Mouse (Mus musculus): Measurements from ENCODE around the gene Cyp11a1. TPM values are rescaled to one million over a fixed set of nuclear protein-coding genes. Genes with fewer than 3 reads are reported as not detected.

Cyp11a1 gene
- total and polyA plus RNA-seq, 3 experiments, result not detected

DNA sequence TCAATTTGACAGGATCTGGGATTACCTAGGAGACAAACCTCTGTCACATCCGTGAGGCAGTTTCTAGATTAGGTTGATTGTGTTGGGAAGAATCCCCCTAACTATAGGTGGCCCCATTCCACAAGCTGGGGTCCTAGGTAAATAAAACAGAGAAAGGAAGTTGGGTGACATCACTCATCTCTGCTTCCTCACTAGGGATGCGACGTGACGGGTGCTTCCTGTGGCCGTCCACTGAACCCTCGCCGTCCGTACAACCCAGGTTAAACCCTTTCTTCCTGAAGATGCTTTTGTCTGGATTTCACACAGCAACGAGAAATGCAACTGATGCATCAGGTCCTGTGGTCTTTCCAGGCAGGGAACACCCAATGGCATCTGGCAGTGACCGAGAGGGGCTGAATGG lies 40.9 kb downstream of the Cyp11a1 start:
- H3K9ac ChIP-seq (ENCODE audit: control insufficient read depth, low read depth, low read length, poor library complexity, severe bottlenecking), result no peak overlapping the region
- H3K27ac ChIP-seq (ENCODE audit: control insufficient read depth, low read depth, low read length), result no peak overlapping the region
- TF ChIP-seq ETS1 (IDR thresholded peaks at IDR 0.05; ENCODE audit: low read depth, low read length) (no peak), MAX (IDR thresholded peaks at IDR 0.05; ENCODE audit: low read length) (no peak), GATA1 (IDR thresholded peaks at IDR 0.05; ENCODE audit: low read depth, low read length) (no peak), POLR2A (IDR thresholded peaks at IDR 0.05; ENCODE audit: control insufficient read depth in 1 of 2, insufficient read depth in 1 of 2, low read depth in 1 of 2, low read length in 2 of 2, poor library complexity in 1 of 2) (no peak), ELF1 (IDR thresholded peaks at IDR 0.05; ENCODE audit: low read depth, low read length) (no peak), MEF2A (IDR thresholded peaks at IDR 0.05; ENCODE audit: extremely low read depth, insufficient replicate concordance, low read depth, low read length, poor library complexity, severe bottlenecking) (no peak), UBTF (IDR thresholded peaks at IDR 0.05; ENCODE audit: borderline replicate concordance, insufficient read depth, low read depth, low read length) (no peak), RAD21 (IDR thresholded peaks at IDR 0.05; ENCODE audit: low read depth, low read length) (no peak), BHLHE40 (IDR thresholded peaks at IDR 0.05; ENCODE audit: borderline replicate concordance, low read depth, low read length) (no peak), ZMIZ1 (IDR thresholded peaks at IDR 0.05; ENCODE audit: low read depth, low read length) (no peak), E2F4 (IDR thresholded peaks at IDR 0.05; ENCODE audit: borderline replicate concordance, low read depth, low read length) (no peak), USF1 (IDR thresholded peaks at IDR 0.05; ENCODE audit: low read depth, low read length) (no peak)
- no peaks in the 10 kb centered on the region for H3K36me3 ChIP-seq (ENCODE audit: control insufficient read depth in 1 of 2, insufficient read depth in 2 of 2, low read length in 2 of 2)
- no peaks in the 10 kb centered on the region for H3K4me1 ChIP-seq (ENCODE audit: control insufficient read depth in 1 of 2, insufficient read depth in 2 of 2, low read length in 2 of 2)
- H3K4me3 ChIP-seq (ENCODE audit: control insufficient read depth in 1 of 2, insufficient read depth in 1 of 2, low read depth in 2 of 2, low read length in 2 of 2), result no peak overlapping the region
- H3K79me2 ChIP-seq (ENCODE audit: control insufficient read depth, insufficient read depth, low read length, poor library complexity), result no peaks in the 10 kb centered on the region
- no peaks in the 10 kb centered on the region for H3K9me3 ChIP-seq (replicated peaks; ENCODE audit: insufficient read depth, low read length)
- no peak for DNase-seq (ENCODE audit: low read depth, low spot score)
- peaks cover 0 to 16% of the 10 kb centered on the region in 2 experiments for H3K27me3 ChIP-seq (ENCODE audit: control insufficient read depth in 1 of 2, insufficient read depth in 2 of 2, low read length in 2 of 2)

DNA sequence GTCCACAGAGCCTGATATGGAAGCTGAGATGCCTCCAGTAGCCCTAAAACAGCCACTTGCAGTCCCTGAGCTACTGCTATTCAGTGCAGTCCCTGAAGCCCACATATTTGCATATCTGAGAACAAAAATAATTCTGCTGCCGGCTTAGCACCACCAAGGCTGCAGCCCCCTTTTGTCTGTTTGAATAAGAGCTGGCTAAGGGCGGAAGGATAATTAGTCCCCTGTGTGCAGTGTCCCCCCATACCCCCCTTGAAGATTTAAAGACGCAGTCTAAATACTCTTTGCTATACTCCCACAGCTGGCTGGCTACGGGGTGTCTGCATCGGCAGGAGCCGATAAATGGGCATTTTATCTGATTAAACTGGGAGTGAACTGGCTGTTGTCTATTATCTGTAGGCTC lies 42.4 kb downstream of the Cyp11a1 start:
- Histone ChIP-seq H3K27me3 (ENCODE audit: control insufficient read depth in 1 of 2, insufficient read depth in 2 of 2, low read length in 2 of 2) (peaks cover 0 to 16% of the 10 kb centered on the region in 2 experiments), H3K9me3 (replicated peaks; ENCODE audit: insufficient read depth, low read length) (no peaks in the 10 kb centered on the region), H3K27ac (ENCODE audit: control insufficient read depth, low read depth, low read length) (no peak overlapping the region), H3K9ac (ENCODE audit: control insufficient read depth, low read depth, low read length, poor library complexity, severe bottlenecking) (no peak overlapping the region), H3K79me2 (ENCODE audit: control insufficient read depth, insufficient read depth, low read length, poor library complexity) (no peaks in the 10 kb centered on the region), H3K4me3 (ENCODE audit: control insufficient read depth in 1 of 2, insufficient read depth in 1 of 2, low read depth in 2 of 2, low read length in 2 of 2) (no peak overlapping the region), H3K36me3 (ENCODE audit: control insufficient read depth in 1 of 2, insufficient read depth in 2 of 2, low read length in 2 of 2) (no peaks in the 10 kb centered on the region), H3K4me1 (ENCODE audit: control insufficient read depth in 1 of 2, insufficient read depth in 2 of 2, low read length in 2 of 2) (no peaks in the 10 kb centered on the region)
- TF ChIP-seq ZMIZ1 (IDR thresholded peaks at IDR 0.05; ENCODE audit: low read depth, low read length), result no peak
- no peak for TF ChIP-seq MXI1 (IDR thresholded peaks at IDR 0.05; ENCODE audit: low read depth, low read length)
- no peak for TF ChIP-seq ETS1 (IDR thresholded peaks at IDR 0.05; ENCODE audit: low read depth, low read length)
- TF ChIP-seq CTCF (IDR thresholded peaks at IDR 0.05 in 2 of 3, conservative IDR thresholded peaks at IDR 0.05 in 1 of 3; ENCODE audit: control insufficient read depth in 1 of 3, insufficient read depth in 1 of 3, low read depth in 2 of 3, low read length in 3 of 3, poor library complexity in 1 of 3, severe bottlenecking in 1 of 3), result no peak
- no peak for TF ChIP-seq TAL1 (IDR thresholded peaks at IDR 0.05; ENCODE audit: low read length)
- DNase-seq (ENCODE audit: low read depth, low spot score), result no peak

DNA sequence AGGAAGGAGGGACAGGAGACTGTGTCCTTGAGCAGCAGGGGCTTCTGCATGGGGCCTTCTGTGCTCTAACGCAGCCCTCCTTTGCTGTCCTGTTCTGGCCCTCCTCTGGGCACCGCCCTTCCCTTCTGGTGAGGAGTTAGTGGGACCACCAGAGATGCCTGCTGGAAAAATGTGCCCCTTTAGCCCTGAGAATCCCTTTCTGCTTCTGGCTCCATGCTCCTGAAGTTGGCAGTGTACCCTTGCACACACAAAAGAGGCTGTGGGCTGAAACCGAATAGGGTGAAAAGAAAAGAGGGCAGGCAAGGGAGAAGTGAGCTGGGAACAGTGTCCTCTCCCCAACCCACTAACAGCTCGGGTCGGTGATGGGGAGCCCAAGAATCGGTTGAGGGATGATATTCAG lies 43.0 kb downstream of the Cyp11a1 start:
- no peak for DNase-seq (ENCODE audit: low read depth, low spot score)
- H3K9me3 ChIP-seq (replicated peaks; ENCODE audit: insufficient read depth, low read length), result no peaks in the 10 kb centered on the region
- no peak overlapping the region for H3K27ac ChIP-seq (ENCODE audit: control insufficient read depth, low read depth, low read length)
- H3K4me3 ChIP-seq (ENCODE audit: control insufficient read depth in 1 of 2, insufficient read depth in 1 of 2, low read depth in 2 of 2, low read length in 2 of 2), result no peak overlapping the region
- no peaks in the 10 kb centered on the region for H3K4me1 ChIP-seq (ENCODE audit: control insufficient read depth in 1 of 2, insufficient read depth in 2 of 2, low read length in 2 of 2)
- no peaks in the 10 kb centered on the region for H3K79me2 ChIP-seq (ENCODE audit: control insufficient read depth, insufficient read depth, low read length, poor library complexity)
- no peak for TF ChIP-seq MEF2A (IDR thresholded peaks at IDR 0.05; ENCODE audit: extremely low read depth, insufficient replicate concordance, low read depth, low read length, poor library complexity, severe bottlenecking)
- TF ChIP-seq ELF1 (IDR thresholded peaks at IDR 0.05; ENCODE audit: low read depth, low read length), result no peak
- no peak for TF ChIP-seq MAFK (IDR thresholded peaks at IDR 0.05; ENCODE audit: borderline replicate concordance, low read depth, low read length)
- no peak for TF ChIP-seq NELFE (IDR thresholded peaks at IDR 0.05; ENCODE audit: low read depth, low read length)
- no peak for TF ChIP-seq POLR2AphosphoS2 (IDR thresholded peaks at IDR 0.05; ENCODE audit: low read length)
- no peak for TF ChIP-seq GATA1 (IDR thresholded peaks at IDR 0.05; ENCODE audit: low read depth, low read length)
- no peak for TF ChIP-seq CTCF (IDR thresholded peaks at IDR 0.05 in 2 of 3, conservative IDR thresholded peaks at IDR 0.05 in 1 of 3; ENCODE audit: control insufficient read depth in 1 of 3, insufficient read depth in 1 of 3, low read depth in 2 of 3, low read length in 3 of 3, poor library complexity in 1 of 3, severe bottlenecking in 1 of 3)
- TF ChIP-seq MXI1 (IDR thresholded peaks at IDR 0.05; ENCODE audit: low read depth, low read length), result no peak
- H3K36me3 ChIP-seq (ENCODE audit: control insufficient read depth in 1 of 2, insufficient read depth in 2 of 2, low read length in 2 of 2), result no peaks in the 10 kb centered on the region
- peaks cover 0 to 16% of the 10 kb centered on the region in 2 experiments for H3K27me3 ChIP-seq (ENCODE audit: control insufficient read depth in 1 of 2, insufficient read depth in 2 of 2, low read length in 2 of 2)
- no peak overlapping the region for H3K9ac ChIP-seq (ENCODE audit: control insufficient read depth, low read depth, low read length, poor library complexity, severe bottlenecking)

Measured in MEL (cell line).